Mouse (Mus musculus) bone marrow macrophage, adult 2 months (primary cell): ENCODE data around the gene Oxsr1. TPM values are rescaled to one million over a fixed set of nuclear protein-coding genes. Genes with fewer than 3 reads are reported as not detected.
"Not testable (repeated sequence)": the region's sequence is repeated elsewhere in the genome, so short reads cannot be mapped to it uniquely, and the experiment has no call there.

ENCODE experiments used
- H3K27ac ChIP-seq: 2 replicates; pipeline ENCODE4 v1.5.1; 2012; ENCODE audit warnings: low read depth, low read length; ENCODE audit not compliant: insufficient read depth
- H3K4me1 ChIP-seq: 2 replicates; pipeline ENCODE4 v1.6.1; 2012; ENCODE audit warnings: low read length; ENCODE audit not compliant: control insufficient read depth, insufficient read depth
- H3K4me3 ChIP-seq: 2 replicates; pipeline ENCODE4 v1.5.1; 2012; ENCODE audit warnings: mild to moderate bottlenecking, low read length, moderate library complexity; ENCODE audit not compliant: insufficient read depth
- CTCF ChIP-seq: IDR thresholded peaks from 2 replicates; pipeline ENCODE4 v1.5.1; 2012; ENCODE audit warnings: low read depth, mild to moderate bottlenecking, low read length, moderate library complexity
- POLR2A ChIP-seq: IDR thresholded peaks from 2 replicates; pipeline ENCODE4 v1.6.1; 2012; ENCODE audit warnings: mild to moderate bottlenecking, low read depth, low read length, borderline replicate concordance
- polyA plus RNA-seq: library from polyadenylated mRNA; stranded (reverse); fragments of >200 nt; gene quantifications from 2 replicates; pipeline ENCODE4 v1.2.4, GENCODE M21; 2012; ENCODE audit not compliant: missing spikeins, insufficient read depth, insufficient read length

The Oxsr1 gene
- polyA plus RNA-seq, result 27.8 and 29.2 TPM in 2 replicates

DNA sequence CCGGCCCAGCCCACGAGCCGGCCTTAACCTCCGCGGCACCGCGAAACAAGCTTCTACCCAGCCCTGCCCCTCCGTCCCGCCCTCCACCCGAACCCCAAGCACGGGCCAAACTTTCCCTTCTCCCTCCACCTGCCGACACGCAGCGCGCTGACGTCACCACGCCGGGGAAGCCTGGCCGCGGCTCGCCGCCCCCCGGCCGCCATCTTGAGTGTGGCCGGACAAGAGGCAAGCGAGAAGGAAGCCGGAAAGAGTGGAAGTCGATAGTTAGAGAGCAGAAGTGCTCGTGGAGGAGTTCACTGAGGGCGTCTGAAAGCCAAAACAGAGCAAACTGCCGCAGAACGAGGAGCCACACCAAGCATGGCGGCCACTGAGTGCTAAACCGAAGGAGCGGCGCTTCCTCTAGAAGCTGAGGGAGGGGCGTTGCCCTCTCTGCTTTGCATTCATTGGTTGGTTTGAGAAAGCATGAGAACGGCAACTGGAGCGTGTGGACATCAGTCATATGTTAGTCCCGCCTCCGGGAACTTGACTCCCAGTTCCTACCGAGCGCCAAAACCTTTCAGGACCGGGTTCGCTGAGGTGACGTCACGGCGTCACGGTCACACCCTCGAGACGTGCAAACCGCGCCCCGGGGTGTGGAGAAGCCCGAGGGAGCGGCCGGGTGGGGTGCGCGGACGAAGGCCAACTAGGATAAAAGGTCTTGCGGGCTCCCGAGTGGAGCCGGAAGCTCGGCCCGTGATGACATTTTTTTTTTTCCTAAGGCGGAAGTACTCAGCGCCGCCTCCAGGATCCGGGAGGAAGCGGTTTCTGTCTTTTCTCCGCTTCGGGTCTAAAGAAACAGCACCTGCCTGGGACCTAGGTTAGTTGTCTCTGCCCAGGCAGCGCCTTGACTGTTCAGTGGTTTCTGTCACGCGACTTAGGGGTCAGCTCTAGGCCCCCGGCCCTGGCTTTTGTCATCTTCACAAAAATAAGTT lies at the start of gene Oxsr1:
TSS of gene Oxsr1 (minus strand) at position 139 of the 971 bp plus-strand sequence.
- Histone ChIP-seq H3K27ac (peak within 1 kb of the TSS; percentile 92), H3K4me3 (peak within 1 kb of the TSS; percentile 76), H3K4me1 (peaks cover 19% of the 10 kb centered on the region)
- TF ChIP-seq POLR2A, result peak; percentile 7; the same call in 1 of the 2 replicates
- no peak for TF ChIP-seq CTCF

DNA sequence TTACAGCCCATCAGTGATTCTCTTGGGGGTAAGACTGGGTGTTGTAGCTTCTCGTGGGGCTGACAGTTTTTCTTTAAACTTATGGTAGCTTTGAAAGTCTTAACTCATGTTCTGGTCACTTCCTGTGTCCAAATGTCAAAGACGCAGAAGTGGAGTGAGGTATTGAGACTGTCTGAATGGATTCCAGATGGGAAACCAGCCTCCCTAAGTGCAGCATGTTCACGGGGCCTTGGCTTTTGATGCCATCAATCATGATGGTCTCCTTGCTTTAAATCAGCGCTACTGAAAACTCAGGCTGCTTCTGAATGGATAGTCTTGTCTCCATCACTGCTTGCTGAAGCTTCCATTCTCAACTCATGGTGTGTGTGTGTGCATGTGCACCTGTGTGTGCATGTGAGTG lies 49.0 kb upstream of the Oxsr1 start:
- Histone ChIP-seq H3K4me3 (no peak overlapping the region), H3K27ac (no peak overlapping the region)
- TF ChIP-seq POLR2A (no peak), CTCF (no peak)

DNA sequence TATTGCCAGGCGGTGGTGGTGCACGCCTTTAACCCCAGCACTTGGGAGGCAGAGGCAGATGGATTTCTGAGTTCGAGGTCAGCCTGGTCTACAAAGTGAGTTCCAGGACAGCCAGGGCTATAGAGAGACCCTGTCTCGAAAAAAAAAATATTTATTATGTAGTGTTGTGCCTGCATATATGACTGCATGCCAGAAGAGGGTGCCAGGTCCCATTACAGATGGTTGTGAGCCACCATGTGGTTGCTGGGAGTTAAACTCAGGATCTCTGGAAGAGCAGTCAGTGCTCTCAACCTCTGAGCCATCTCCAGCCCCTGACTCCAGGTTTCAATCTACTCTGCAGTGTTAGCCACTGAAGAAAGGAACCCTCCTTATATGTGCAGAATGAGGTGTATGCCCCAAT lies 48.5 kb upstream of the Oxsr1 start:
- H3K27ac ChIP-seq, H3K4me1 ChIP-seq, H3K4me3 ChIP-seq: not testable (repeated sequence)

More for the DNA sequence above, 49.0 kb upstream of the Oxsr1 start:
- H3K4me1 ChIP-seq, result no peaks in the 10 kb centered on the region

DNA sequence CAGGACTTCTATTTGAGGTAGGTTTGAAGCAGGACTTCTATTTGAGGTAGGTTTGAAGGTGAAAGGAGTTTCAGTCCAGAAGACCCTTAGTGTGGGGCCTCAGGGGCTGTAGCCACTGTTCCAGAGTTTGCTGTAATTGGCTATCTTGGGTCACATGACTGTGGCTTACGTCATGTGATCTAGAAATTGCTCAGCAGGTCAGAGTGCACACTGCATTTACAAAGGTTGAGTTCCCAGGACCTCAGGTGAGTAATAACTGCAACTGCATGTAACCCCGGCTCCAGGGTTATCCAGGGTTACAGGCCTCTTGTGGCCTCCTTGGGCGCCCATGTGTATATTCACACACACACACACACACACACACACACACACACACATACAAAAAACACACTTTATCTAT lies 46.1 kb upstream of the Oxsr1 start:
- no peak overlapping the region for H3K4me3 ChIP-seq
- peaks cover 15% of the 10 kb centered on the region for H3K4me1 ChIP-seq
- TF ChIP-seq POLR2A, result no peak
- no peak for TF ChIP-seq CTCF
- H3K27ac ChIP-seq, result no peak overlapping the region

DNA sequence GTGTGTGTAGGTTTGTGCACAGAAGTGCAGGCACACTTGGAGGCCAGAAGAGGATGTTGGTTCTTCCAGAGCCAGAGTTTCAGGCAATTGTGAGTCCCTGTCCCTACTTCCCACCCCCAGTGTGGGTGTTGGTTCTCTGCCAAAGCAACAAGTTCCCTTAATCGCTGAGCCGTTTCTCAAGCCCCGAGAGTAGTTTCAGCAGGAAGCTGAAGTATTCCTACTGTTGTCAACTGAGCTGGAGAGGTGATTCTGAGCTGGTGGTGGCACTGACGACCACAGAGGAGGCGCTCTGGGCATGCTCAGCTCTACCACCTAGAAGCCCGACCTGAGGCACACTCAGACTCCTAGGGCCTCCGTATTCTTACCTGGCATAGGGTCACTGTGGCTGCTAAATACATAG lies 43.1 kb upstream of the Oxsr1 start, which contains the start of gene Slc22a14:
TSS of gene Slc22a14 (minus strand) at position 270 of the 400 bp plus-strand sequence.
- Histone ChIP-seq H3K4me1 (peaks cover 15% of the 10 kb centered on the region), H3K4me3 (no peak within 1 kb of the TSS), H3K27ac (peak within 1 kb of the TSS; percentile 32; the same call in 1 of the 2 replicates)
- TF ChIP-seq POLR2A (no peak), CTCF (no peak)

DNA sequence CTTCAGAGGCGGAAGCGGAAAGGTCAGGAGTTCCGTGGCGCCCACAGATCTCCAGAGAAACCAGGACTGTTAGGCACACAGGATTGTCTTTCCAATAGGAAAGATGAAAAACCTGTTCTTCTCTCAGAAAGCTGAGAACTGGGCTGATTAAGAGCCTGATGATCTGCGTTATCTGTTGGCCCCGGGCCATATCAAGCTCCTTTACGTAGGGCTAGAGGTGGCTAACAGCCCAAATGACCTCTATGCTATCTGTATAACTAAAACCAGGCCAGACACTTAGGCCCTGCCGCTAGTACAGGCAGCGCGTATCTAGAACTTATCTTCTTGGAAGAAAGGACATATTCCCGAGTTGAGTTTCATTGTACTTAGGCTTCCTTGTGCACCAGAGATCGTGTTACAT lies 41.0 kb upstream of the Oxsr1 start:
- no peak overlapping the region for H3K27ac ChIP-seq
- no peak overlapping the region for H3K4me3 ChIP-seq
- TF ChIP-seq CTCF, result no peak
- TF ChIP-seq POLR2A, result no peak
- peaks cover 15% of the 10 kb centered on the region for H3K4me1 ChIP-seq

DNA sequence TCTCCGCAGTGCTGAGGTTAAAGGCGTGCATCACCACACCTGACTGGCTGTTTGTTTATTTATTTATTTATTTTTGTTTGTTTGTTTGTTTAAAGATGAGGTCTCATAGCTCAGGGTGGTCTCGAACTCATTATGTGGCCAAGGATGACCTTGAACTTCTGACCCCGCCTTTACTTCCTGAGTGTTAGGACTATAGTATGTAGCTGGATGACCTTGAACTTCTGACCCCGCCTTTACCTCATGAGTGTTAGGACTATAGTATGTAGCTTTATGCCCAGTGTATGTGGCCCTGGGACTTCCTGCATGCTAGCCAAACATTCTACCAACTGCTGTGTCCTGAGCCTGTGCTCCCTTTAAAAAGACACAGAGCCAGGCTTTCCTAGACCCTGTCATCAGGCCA lies 39.2 kb upstream of the Oxsr1 start:
- H3K4me1 ChIP-seq, result peaks cover 17% of the 10 kb centered on the region
- H3K27ac ChIP-seq, result no peak overlapping the region
- no peak overlapping the region for H3K4me3 ChIP-seq
- TF ChIP-seq CTCF (no peak), POLR2A (no peak)

DNA sequence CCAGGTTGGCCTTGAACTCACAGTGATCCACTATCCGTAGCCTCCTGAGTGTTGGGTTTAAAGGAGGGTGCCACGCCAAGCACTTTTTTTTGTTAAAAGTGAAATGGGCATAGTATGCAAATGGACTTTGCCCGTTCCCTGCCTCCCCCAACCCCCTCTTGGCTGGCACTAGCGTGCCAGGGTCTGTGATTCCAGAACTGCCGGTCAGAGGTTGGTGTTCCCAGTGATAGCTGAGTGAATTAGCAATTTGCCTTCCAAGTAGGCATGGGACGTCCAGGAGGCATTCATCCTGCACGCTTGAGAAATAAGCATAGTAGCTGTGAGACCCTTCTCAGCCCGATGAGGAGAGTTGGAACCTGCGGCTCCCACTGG lies 35.8 kb upstream of the Oxsr1 start:
- peaks cover 2% of the 10 kb centered on the region; the same call in 1 of the 2 replicates for H3K4me1 ChIP-seq
- H3K27ac ChIP-seq, result no peak overlapping the region
- peak overlapping the region; percentile 94 for H3K4me3 ChIP-seq
- TF ChIP-seq POLR2A, result no peak
- no peak for TF ChIP-seq CTCF

DNA sequence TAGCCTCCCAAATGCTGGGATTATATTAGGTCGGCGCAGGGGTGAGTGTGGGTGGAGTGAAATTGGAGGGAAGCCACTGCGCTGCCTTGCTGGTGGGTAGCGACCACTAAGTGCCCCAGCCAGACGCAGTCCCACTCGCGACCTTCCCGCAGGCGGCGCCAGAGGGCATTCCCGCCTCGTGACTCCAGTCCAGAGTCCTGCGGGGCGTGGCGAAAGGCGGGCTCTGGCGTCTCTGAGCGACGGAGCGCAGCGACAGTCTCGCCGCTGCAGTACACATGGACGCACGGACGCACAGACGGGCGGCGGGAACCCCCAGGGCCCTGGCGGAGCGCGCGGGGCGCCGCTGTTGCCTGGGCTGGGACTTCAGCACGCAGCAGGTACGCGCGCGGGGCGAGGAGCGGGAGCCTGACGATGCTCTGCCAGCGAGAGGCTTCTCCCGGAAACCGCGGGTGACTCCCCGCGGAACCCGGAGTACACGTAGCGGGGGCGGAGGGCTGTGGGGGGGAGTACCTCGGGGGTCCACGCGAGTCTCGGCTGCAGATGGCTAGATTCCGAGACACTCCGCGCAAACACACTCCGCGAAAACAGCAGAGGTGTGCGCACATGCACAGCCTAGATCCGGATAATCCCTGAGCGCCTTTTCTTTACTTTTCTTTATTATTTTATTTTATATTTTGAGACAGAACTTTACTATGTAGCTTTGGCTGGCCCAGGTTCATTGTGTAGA lies 35.3 kb upstream of the Oxsr1 start, which contains the start of gene Xylb:
TSS of gene Xylb (plus strand) at position 51 of the 727 bp plus-strand sequence.
- peaks cover 2% of the 10 kb centered on the region; the same call in 1 of the 2 replicates for H3K4me1 ChIP-seq
- no peak within 1 kb of the TSS for H3K27ac ChIP-seq
- H3K4me3 ChIP-seq, result peak within 1 kb of the TSS; percentile 94
- TF ChIP-seq CTCF (peak; percentile 46), POLR2A (no peak)
